Mouse (Mus musculus): ENCODE measurements at regions not wholly inside any gene's neighbourhood (a gene's known extent, or its start where the extent isn't known, plus 50 kb on each side); places are given as distances from the start of the nearest gene placed in this dataset.

GRCm38 (mm10) chr2:107376891-107377290, 86.5 kb downstream of the Kcna4 start:
- DNase-seq (ENCODE audit: low read depth) = no peak

DNA sequence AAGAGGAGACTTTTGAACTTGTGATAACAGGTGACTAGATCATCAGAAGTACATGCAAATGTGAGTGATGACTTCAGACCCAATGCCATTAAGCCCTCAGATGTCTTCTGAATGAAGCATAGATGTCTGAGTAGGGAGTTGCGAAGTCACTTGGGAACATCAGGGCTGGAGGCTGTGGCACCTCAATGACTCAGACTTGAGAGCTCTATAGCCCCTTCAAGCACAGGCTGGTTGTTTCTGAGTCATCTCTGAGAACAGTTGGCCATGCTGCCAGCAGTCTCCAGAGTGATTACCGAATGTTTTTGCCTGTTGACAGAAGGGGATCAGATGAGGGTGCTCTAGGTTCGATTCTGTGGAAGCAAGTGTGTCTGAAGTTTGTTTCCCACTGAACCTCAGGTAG, 102.4 kb downstream of the Kcna4 start:
- DNase-seq (ENCODE audit: low read depth) = peak; percentile 15

- no peak for DNase-seq (ENCODE audit: low read depth)
Measured at GRCm38 (mm10) chr2:107400471-107400870, 110.0 kb downstream of the Kcna4 start.
